Mouse (Mus musculus) ES-E14 (cell line): Measurements from ENCODE around the gene Oxsm.

ENCODE experiments used
- CHD2 ChIP-seq: IDR thresholded peaks from 2 replicates; pipeline ENCODE4 v1.6.1; 2014; ENCODE audit warnings: mild to moderate bottlenecking, low read depth, low read length, inconsistent platforms
- MAFK ChIP-seq: IDR thresholded peaks from 2 replicates; pipeline ENCODE4 v1.6.1; 2014; ENCODE audit warnings: mild to moderate bottlenecking, low read depth, low read length, inconsistent platforms; ENCODE audit not compliant: insufficient read depth
- ZNF384 ChIP-seq: IDR thresholded peaks from 2 replicates; pipeline ENCODE4 v1.6.1; 2012; ENCODE audit warnings: low read depth, low read length, inconsistent platforms

DNA sequence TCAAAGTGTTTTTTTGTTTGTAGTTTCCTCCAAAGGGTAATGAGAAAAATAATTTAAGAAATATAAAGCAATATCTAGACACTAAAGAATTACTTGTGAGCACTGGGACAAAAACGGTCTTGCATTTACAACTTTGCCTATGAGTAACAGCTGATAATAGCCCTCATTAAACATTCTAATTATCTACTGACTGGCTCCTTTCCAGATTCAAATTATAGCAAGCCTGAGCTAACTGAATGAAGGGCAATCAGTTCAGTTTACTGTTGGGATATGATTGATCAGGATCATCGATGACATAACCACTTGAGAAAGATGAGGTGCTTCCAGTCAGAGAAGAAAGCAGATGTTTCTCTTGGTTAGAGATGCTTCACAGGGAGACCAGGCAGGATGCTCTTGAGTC is 20.2 kb downstream of the Oxsm start:
- TF ChIP-seq ZNF384 (no peak), MAFK (no peak), CHD2 (no peak)
